10 mouse cellular contexts compared by ENCODE assay signal in the genomic region with DNA sequence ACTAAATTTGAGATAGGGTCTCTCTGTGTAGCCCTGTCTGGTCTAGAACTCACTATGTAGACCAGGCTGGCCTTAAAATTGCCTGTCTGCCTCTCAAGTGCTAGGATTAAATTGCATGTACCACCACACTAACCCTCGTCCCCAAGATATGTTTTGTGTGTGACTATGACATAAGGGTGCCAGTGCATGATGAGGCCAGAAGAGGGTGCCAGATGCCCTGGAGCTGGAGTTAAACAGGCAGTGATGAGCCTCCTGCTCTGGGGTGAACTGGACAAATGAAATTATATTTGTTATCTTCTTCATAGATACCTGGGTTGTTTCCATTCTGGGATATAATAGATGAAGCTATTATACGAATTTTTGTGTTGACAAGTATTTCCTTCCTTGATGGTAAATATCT. TPM values are rescaled to one million over a fixed set of nuclear protein-coding genes. Genes with fewer than 3 reads are reported as not detected.
A peak's percentile ranks its signal among the peaks of the same experiment; 100 is the strongest.
DNase-seq lines count a peak whose midpoint lies in the region; ATAC-seq lines count a peak whose summit lies in the region.
"Had no signal": no experiment of that assay in that cellular context is flagged by ENCODE, and none has a peak within 500 bp of the region (broad histone marks: within the 10 kb centered on the region; RNA-seq: fewer than 3 reads in every experiment).

No protein-coding gene starts in this region.

- H3K27me3 ChIP-seq in neural tube, embryonic 11.5 days (ENCODE audit: control insufficient read depth, insufficient read depth, low read length): no peaks in the 10 kb centered on the region
- H3K27me3 ChIP-seq in splenic B cell, adult 2 months (ENCODE audit: control insufficient read depth, insufficient read depth, low read length, poor library complexity, severe bottlenecking): no peaks in the 10 kb centered on the region

- 84% methylated on average over 2 of the region's 2 CpGs for WGBS in neural tube, embryonic 11.5 days

- H3K4me2 ChIP-seq in neural tube, embryonic 11.5 days (ENCODE audit: low read depth): no peak overlapping the region

- H3K4me3 ChIP-seq in neural tube, embryonic 11.5 days (ENCODE audit: low read depth, low read length): no peak overlapping the region

- no peak for ATAC-seq in neural tube, embryonic 11.5 days (ENCODE audit: insufficient read depth, low FRiP score, low TSS enrichment)
- ATAC-seq in erythroblast, adult 5-6 weeks (replicated peaks; ENCODE audit: low FRiP score, poor library complexity, severe bottlenecking): 0 out of 2 replicates have a peak, but pooled peaks have one; percentile 72

- H3K9me3 ChIP-seq in neural tube, embryonic 11.5 days (ENCODE audit: control insufficient read depth, low read length): no peaks in the 10 kb centered on the region

- no peaks in the 10 kb centered on the region for H3K4me1 ChIP-seq in neural tube, embryonic 11.5 days (ENCODE audit: control insufficient read depth, insufficient read depth, low read length)

- H3K36me3 ChIP-seq in neural tube, embryonic 11.5 days (ENCODE audit: control insufficient read depth, insufficient read depth, low read length): no peaks in the 10 kb centered on the region
- H3K36me3 ChIP-seq in splenic B cell, adult 2 months (ENCODE audit: control insufficient read depth, insufficient read depth, low read length, poor library complexity, severe bottlenecking): no peaks in the 10 kb centered on the region

- DNase-seq in embryo, embryonic 10 days (ENCODE audit: low spot score): peak; percentile 24
- DNase-seq in embryo, embryonic 9.5 days (ENCODE audit: extremely low spot score): no peak
- DNase-seq in neural tube, embryonic 11.5 days (ENCODE audit: low spot score): peak; percentile 14
- DNase-seq in neural tube, embryonic 10.5 days (ENCODE audit: extremely low spot score, low spot score): no peak
- DNase-seq in splenic B cell, adult 2 months (ENCODE audit: low read depth, low spot score): peak; percentile 44
- DNase-seq in right cerebral cortex, postnatal 4 days: no peak
- no peak for DNase-seq in layer of hippocampus, adult 8-10 months (ENCODE audit: low spot score in 2 of 2)
- DNase-seq: cerebellum, postnatal 36 days; gastrocnemius, postnatal 36 days had no signal

- no peak overlapping the region for H3K9ac ChIP-seq in neural tube, embryonic 11.5 days (ENCODE audit: low read length)

- H3K27ac ChIP-seq in neural tube, embryonic 11.5 days (ENCODE audit: low read depth, low read length): no peak overlapping the region

RNA-seq across cellular contexts. Expression of a gene that starts 10.7 kb away (rescaled TPM):
- polyA plus RNA-seq in neural tube, embryonic 11.5 days (2014; fragmentation: Nextera tagmentation; extraction: Ambion mirVana): 48.2 and 49.8 TPM in 2 replicates
- total RNA-seq in erythroblast, adult 5-6 weeks (2015; ENCODE audit: low replicate concordance): 22.8 and 38.6 TPM in 2 replicates
- 16.2 and 17.9 TPM in 2 replicates for total RNA-seq in erythroblast, adult 5-6 weeks (2017; ENCODE audit: low replicate concordance)
- total RNA-seq in layer of hippocampus, adult 8-10 months (2022): 10 to 100 TPM; 35.5 to 39.0 (median 37.7) TPM

RNA-seq across cellular contexts. Expression of a gene that starts 57.6 kb away (rescaled TPM):
- polyA plus RNA-seq in neural tube, embryonic 11.5 days (2014; fragmentation: Nextera tagmentation; extraction: Ambion mirVana): 343 and 345 TPM in 2 replicates
- 64.0 and 69.2 TPM in 2 replicates for total RNA-seq in erythroblast, adult 5-6 weeks (2015; ENCODE audit: low replicate concordance)
- total RNA-seq in erythroblast, adult 5-6 weeks (2017; ENCODE audit: low replicate concordance): 97.6 and 133 TPM in 2 replicates
- total RNA-seq in layer of hippocampus, adult 8-10 months (2022): 1 to 10 TPM in 1 of 4 experiments, under 1 TPM in 3; 0.34 to 1.2 (median 0.40) TPM

Comparison
In these comparisons a context has a peak if more than half of its experiments do, and no peak if none do; other contexts are left out.
1. DNase-seq: peak in embryo, embryonic 10 days (single experiment), neural tube, embryonic 11.5 days (single experiment) and splenic B cell, adult 2 months (single experiment); none in embryo, embryonic 9.5 days (single experiment), neural tube, embryonic 10.5 days (single experiment), right cerebral cortex, postnatal 4 days (single experiment) and layer of hippocampus, adult 8-10 months (0 of 2).
2. RNA of a gene that starts 57.6 kb away (total RNA-seq): 64.0 to 133 TPM in erythroblast, adult 5-6 weeks; 0.34 to 1.2 TPM in layer of hippocampus, adult 8-10 months; every median in the first group is over 10 times any median in the second.